Mouse (Mus musculus) heart, postnatal 0 days (tissue): Measurements from ENCODE around the gene Hist1h2bn. TPM values are rescaled to one million over a fixed set of nuclear protein-coding genes. Genes with fewer than 3 reads are reported as not detected.
"Not testable (repeated sequence)": the region's sequence is repeated elsewhere in the genome, so short reads cannot be mapped to it uniquely, and the experiment has no call there.

Experiments
- ATAC-seq: fragments of 200-750 bp; cut with Nextera tagmentation; 2 replicates; pipeline ENCODE4 v1.8.0; 2017; ENCODE audit warnings: low read depth, moderate number of reproducible peaks, moderate library complexity; ENCODE audit not compliant: insufficient read depth
- DNase-seq: peaks from one replicate; pipeline ENCODE4 v3.0.0-alpha.2; 2016; ENCODE audit warnings: low spot score
- H3K27ac ChIP-seq: fragments of 300-500 bp; sonication (generic); 2 replicates; pipeline ENCODE4 v1.5.1; 2014; ENCODE audit warnings: low read depth, mild to moderate bottlenecking
- H3K27me3 ChIP-seq: fragments of 300-500 bp; sonication (generic); 2 replicates; pipeline ENCODE4 v1.6.1; 2014; ENCODE audit warnings: low read length, mixed read lengths; ENCODE audit not compliant: control insufficient read depth, insufficient read depth
- H3K36me3 ChIP-seq: fragments of 300-500 bp; sonication (generic); replicated peaks from 2 replicates; pipeline ENCODE4 v1.6.1; 2014; ENCODE audit warnings: low read length, mixed read lengths; ENCODE audit not compliant: control insufficient read depth, insufficient read depth
- H3K4me1 ChIP-seq: fragments of 300-500 bp; sonication (generic); 2 replicates; pipeline ENCODE4 v1.6.1; 2014; ENCODE audit warnings: antibody characterized with exemption; ENCODE audit not compliant: control insufficient read depth, insufficient read depth
- H3K4me2 ChIP-seq: fragments of 300-500 bp; sonication (generic); 2 replicates; pipeline ENCODE4 v1.6.1; 2014; ENCODE audit warnings: low read depth, mild to moderate bottlenecking, low read length, moderate library complexity
- H3K4me3 ChIP-seq: fragments of 300-500 bp; sonication (generic); 2 replicates; pipeline ENCODE4 v1.5.1; 2014; ENCODE audit warnings: low read depth, low read length
- H3K9ac ChIP-seq: fragments of 300-500 bp; sonication (generic); replicated peaks from 2 replicates; pipeline ENCODE4 v1.6.1; 2014; ENCODE audit warnings: low read depth, low read length, mixed read lengths
- H3K9me3 ChIP-seq: fragments of 300-500 bp; sonication (generic); replicated peaks from 2 replicates; pipeline ENCODE4 v1.6.1; 2016; ENCODE audit warnings: low read length; ENCODE audit not compliant: control insufficient read depth
- CTCF ChIP-seq: IDR thresholded peaks from 2 replicates; pipeline ENCODE4 v1.5.1; 2016; ENCODE audit warnings: antibody characterized with exemption, control low read depth, low read depth
- EP300 ChIP-seq: IDR thresholded peaks from 2 replicates; pipeline ENCODE4 v1.6.1; 2016; ENCODE audit warnings: antibody characterized with exemption, low read depth
- WGBS: fragments of 180-500 bp; shearing (Covaris S2); extraction: QIAGEN DNeasy Blood & Tissue Kit; methylation state at CpG from one replicate; pipeline ENCODE4 v1.1.7; 2014; 5-methylcytosine and 5-hydroxymethylcytosine counted together
- polyA plus RNA-seq: library from polyadenylated mRNA; unstranded; fragments of >200 nt; fragmentation: Nextera tagmentation; extraction: Ambion mirVana; gene quantifications from 2 replicates; pipeline ENCODE4 v1.2.1, GENCODE M21; 2015
- total RNA-seq: library from RNA; depleted of rRNA; stranded (reverse); fragments of >200 nt; gene quantifications from 2 replicates; pipeline ENCODE4 v1.2.3, GENCODE M21; 2014; ENCODE audit warnings: low replicate concordance

Gene Hist1h2bn
- total and polyA plus RNA-seq, 2 experiments from 2014 or later, result 0.94 to 1,692 TPM

GRCm38 (mm10) chr13:21779767-21780731 is 26.1 kb downstream of the Hist1h2bn start, which contains the start of gene Hist1h1b:
Gene Hist1h1b (minus strand): TSS chr13:21780625.
- ATAC-seq (peak; percentile 39), DNase-seq (peak; percentile 72)
- Histone ChIP-seq H3K9ac (peak within 1 kb of the TSS; percentile 67), H3K27ac (peak within 1 kb of the TSS; percentile 82), H3K27me3 (no peaks in the 10 kb centered on the region), H3K4me3 (peak within 1 kb of the TSS; percentile 64), H3K36me3 (no peaks in the 10 kb centered on the region), H3K4me1 (peaks cover 19% of the 10 kb centered on the region), H3K4me2 (peak within 1 kb of the TSS; percentile 86), H3K9me3 (no peaks in the 10 kb centered on the region)
- TF ChIP-seq EP300 (0 out of 2 replicates have a peak, but pooled peaks have one; percentile 11), CTCF (no peak)
- 1% methylated on average over 44 of the region's 44 CpGs for WGBS

DNA sequence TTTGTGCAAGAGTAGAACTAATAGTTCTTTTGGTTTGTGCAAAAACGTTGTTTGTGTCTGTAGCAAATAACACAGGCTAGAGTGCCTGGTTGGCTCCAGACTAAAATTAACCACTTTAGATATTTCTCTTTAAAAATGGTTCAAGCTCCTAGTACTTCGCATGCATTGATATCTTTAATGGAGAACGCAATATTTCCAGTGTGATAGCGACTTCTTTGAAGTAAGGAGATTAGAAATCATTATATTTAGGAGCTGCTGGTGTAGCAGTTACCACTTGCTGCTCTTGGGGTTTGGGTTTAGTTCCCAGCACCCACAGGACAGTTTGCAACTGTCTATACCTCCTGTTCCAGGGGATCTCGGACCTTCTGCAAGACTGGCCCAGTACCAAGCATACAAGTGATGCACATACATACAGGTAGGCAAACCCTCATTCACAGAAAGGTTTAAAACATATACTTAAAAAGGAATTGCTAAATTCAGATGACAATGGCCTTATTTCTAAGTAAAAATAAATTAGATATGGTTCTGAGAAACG is 27.2 kb downstream of the Hist1h2bn start:
- DNase-seq (no peak), ATAC-seq (no peak)
- peak overlapping the region; percentile 82; the same call in 1 of the 2 replicates for H3K27ac ChIP-seq
- TF ChIP-seq CTCF (no peak), EP300 (no peak)
- WGBS, result 48% methylated on average over 6 of the region's 6 CpGs
- no peaks in the 10 kb centered on the region for H3K36me3 ChIP-seq
- no peaks in the 10 kb centered on the region for H3K27me3 ChIP-seq
- H3K9ac ChIP-seq, result peak overlapping the region; percentile 67
- H3K4me2 ChIP-seq, result peak overlapping the region; percentile 86
- peak overlapping the region; percentile 64 for H3K4me3 ChIP-seq
- H3K4me1 ChIP-seq, result peaks cover 25% of the 10 kb centered on the region
- no peaks in the 10 kb centered on the region for H3K9me3 ChIP-seq

DNA sequence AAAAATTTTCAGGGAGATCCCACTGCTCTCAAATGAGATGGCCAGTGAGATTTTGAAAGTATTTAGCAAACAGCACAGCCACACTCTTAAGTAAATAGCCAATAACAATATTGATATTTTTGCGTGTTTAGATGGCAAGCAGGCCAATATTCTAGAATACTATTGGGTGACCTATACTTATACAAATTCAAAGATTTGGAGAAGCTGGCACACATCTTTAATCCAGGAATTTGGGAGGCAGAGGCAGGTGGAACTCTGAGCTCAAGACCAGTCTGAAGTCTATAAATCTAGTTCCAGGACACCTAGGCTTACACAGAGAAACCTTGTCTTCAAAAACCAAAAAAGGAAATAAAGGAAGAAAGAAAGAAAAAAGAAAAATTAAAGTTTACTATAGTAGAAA is 27.7 kb downstream of the Hist1h2bn start:
- H3K36me3 ChIP-seq, result no peaks in the 10 kb centered on the region
- TF ChIP-seq EP300 (no peak), CTCF (no peak)
- DNase-seq (no peak), ATAC-seq (no peak)
- no peak overlapping the region for H3K4me3 ChIP-seq
- H3K9ac ChIP-seq, result no peak overlapping the region
- H3K4me2 ChIP-seq, result no peak overlapping the region
- H3K4me1 ChIP-seq, result peaks cover 31% of the 10 kb centered on the region
- 95% methylated on average over 1 of the region's 1 CpGs for WGBS
- H3K27ac ChIP-seq, result no peak overlapping the region
- H3K9me3 ChIP-seq, result no peaks in the 10 kb centered on the region
- no peaks in the 10 kb centered on the region for H3K27me3 ChIP-seq

DNA sequence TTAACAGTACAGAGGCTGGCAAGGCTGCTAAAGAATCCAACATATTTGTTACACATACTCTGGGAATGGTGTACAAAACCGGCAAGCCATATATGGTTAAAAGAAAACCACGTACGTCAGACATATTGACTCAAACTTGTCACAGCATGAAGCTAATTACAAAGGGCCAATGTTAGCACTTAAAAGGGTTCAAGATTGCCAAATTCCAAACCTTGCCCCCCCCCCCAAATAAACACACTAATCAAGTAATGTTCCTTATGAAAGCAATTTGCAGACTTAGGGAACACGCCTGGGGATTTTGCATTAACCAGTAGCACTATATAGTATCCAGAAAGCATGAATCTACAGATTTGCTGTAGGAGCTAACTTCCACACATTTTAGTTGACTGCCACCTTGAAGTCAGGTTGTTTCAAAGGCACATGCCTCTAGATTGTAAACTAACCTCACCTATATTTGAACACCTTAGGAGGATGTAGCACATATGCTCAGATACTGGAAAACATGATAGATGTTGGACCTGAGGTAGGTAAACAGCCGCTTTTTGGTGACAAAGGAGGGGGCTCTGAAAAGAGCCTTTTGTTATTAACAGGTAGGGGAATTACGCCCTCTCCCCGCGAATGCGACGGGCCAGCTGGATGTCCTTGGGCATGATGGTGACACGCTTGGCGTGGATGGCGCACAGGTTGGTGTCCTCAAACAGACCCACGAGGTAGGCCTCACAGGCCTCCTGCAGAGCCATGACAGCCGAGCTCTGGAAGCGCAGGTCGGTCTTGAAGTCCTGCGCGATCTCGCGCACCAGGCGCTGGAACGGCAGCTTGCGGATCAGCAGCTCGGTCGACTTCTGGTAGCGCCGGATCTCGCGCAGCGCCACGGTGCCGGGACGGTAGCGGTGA is 28.7 kb downstream of the Hist1h2bn start:
- 3% methylated on average over 15 of the region's 35 CpGs for WGBS
- not testable (repeated sequence) for ATAC-seq, H3K27me3 ChIP-seq

DNA sequence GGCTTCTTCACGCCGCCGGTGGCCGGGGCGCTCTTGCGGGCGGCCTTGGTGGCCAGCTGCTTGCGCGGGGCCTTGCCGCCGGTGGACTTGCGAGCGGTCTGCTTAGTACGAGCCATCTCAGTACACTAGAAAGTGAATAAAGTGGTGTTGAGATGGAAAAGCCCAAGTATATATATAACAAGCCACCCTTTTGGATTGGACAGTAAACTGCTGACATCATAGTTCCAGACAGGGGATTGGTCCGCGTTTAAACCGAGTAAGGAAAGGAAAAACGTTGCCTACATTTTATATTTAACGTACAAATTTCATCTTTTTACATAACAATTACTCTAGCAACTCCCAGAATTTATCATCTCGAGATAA is 29.3 kb downstream of the Hist1h2bn start, which contains the start of gene Hist1h3i:
Gene Hist1h3i (minus strand): TSS at position 116 of the 363 bp plus-strand sequence.
- Histone ChIP-seq H3K4me1 (peaks cover 36% of the 10 kb centered on the region), H3K27me3 (no peaks in the 10 kb centered on the region), H3K4me3 (peak within 1 kb of the TSS; percentile 47), H3K27ac (peak within 1 kb of the TSS; percentile 84), H3K36me3 (no peaks in the 10 kb centered on the region), H3K9me3 (no peaks in the 10 kb centered on the region), H3K9ac (peak within 1 kb of the TSS; percentile 62), H3K4me2 (peak within 1 kb of the TSS; percentile 68)
- TF ChIP-seq EP300 (no peak), CTCF (no peak)
- ATAC-seq, result peak; percentile 67
- under 1% methylated on average over 13 of the region's 20 CpGs for WGBS
- DNase-seq, result peak; percentile 96

More for the DNA sequence above, 28.7 kb downstream of the Hist1h2bn start:
- Histone ChIP-seq H3K4me2 (peak overlapping the region; percentile 68), H3K4me3 (peak overlapping the region; percentile 47), H3K27ac (peak overlapping the region; percentile 84), H3K4me1 (peaks cover 31% of the 10 kb centered on the region), H3K9ac (peak overlapping the region; percentile 62)
- peak; percentile 41 for DNase-seq
- H3K9me3 ChIP-seq, H3K36me3 ChIP-seq: not testable (repeated sequence)
